Mouse (Mus musculus) lung, embryonic 14.5 days (tissue): ENCODE measurements around the gene Acly. TPM values are rescaled to one million over a fixed set of nuclear protein-coding genes. Genes with fewer than 3 reads are reported as not detected.

Experiments
- ATAC-seq: fragments of 200-750 bp; cut with Nextera tagmentation; 2 replicates; pipeline ENCODE4 v1.8.0; 2017; ENCODE audit warnings: mild to moderate bottlenecking, moderate TSS enrichment, moderate library complexity; ENCODE audit not compliant: insufficient read depth
- DNase-seq: peaks from one replicate; pipeline ENCODE4 v3.0.0-alpha.2; 2015
- H3K27ac ChIP-seq: fragments of 300-500 bp; sonication (generic); 2 replicates; pipeline ENCODE4 v1.5.1; 2014; ENCODE audit warnings: low read depth, mild to moderate bottlenecking, moderate library complexity
- H3K27me3 ChIP-seq: fragments of 300-500 bp; sonication (generic); 2 replicates; pipeline ENCODE4 v1.6.1; 2014; ENCODE audit warnings: low read length, control low read depth; ENCODE audit not compliant: insufficient read depth
- H3K36me3 ChIP-seq: fragments of 300-500 bp; sonication (generic); 2 replicates; pipeline ENCODE4 v1.6.1; 2014; ENCODE audit warnings: control low read depth; ENCODE audit not compliant: insufficient read depth
- H3K4me1 ChIP-seq: fragments of 300-500 bp; sonication (generic); 2 replicates; pipeline ENCODE4 v1.6.1; 2014; ENCODE audit warnings: antibody characterized with exemption, control low read depth; ENCODE audit not compliant: insufficient read depth
- H3K4me2 ChIP-seq: fragments of 300-500 bp; sonication (generic); 2 replicates; pipeline ENCODE4 v1.6.1; 2014; ENCODE audit warnings: mild to moderate bottlenecking
- H3K4me3 ChIP-seq: fragments of 300-500 bp; sonication (generic); 2 replicates; pipeline ENCODE4 v1.5.1; 2014; ENCODE audit warnings: low read depth, low read length
- H3K9ac ChIP-seq: fragments of 300-500 bp; sonication (generic); 2 replicates; pipeline ENCODE4 v1.6.1; 2014
- H3K9me3 ChIP-seq: fragments of 300-500 bp; sonication (generic); 2 replicates; pipeline ENCODE4 v1.6.1; 2016; ENCODE audit warnings: low read depth, low read length, control low read depth
- CTCF ChIP-seq: IDR thresholded peaks from 2 replicates; pipeline ENCODE4 v1.5.1; 2016; ENCODE audit warnings: antibody characterized with exemption, low read depth
- WGBS: fragments of 180-500 bp; shearing (Covaris S2); extraction: QIAGEN DNeasy Blood & Tissue Kit; methylation state at CpG from one replicate; pipeline ENCODE4 v1.1.7; 2014; 5-methylcytosine and 5-hydroxymethylcytosine counted together
- polyA plus RNA-seq: library from polyadenylated mRNA; unstranded; fragments of >200 nt; fragmentation: Nextera tagmentation; extraction: Ambion mirVana; gene quantifications from 2 replicates; pipeline ENCODE4 v1.2.1, GENCODE M21; 2014

Gene Acly
- polyA plus RNA-seq, 1 experiment from 2014 or later = 146 TPM

DNA sequence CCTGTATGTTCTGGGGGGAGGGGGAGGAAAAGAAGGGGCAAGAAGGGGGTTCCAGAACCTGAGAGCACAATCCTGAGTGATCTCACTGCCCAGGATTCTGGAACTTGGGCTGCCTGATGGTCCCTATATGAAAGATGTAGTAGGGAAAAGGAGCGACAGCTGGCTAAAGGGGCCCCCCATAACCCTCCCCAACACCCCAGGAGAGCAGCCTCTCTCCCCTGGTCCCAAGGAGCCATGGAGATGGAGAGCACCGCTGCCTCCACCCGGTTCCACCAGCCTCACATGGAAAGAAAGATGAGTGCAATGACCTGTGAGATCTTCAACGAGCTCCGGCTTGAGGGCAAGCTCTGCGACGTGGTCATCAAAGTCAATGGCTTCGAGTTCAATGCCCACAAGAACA lies 86.0 kb downstream of the Acly start, which contains the start of the genes Nt5c3b and Klhl10:
TSS of gene Nt5c3b (minus strand) at position 12 of the 400 bp plus-strand sequence.
TSS of gene Klhl10 (plus strand) at position 121 of the 400 bp plus-strand sequence.
- peak within 1 kb of the TSS; percentile 50; the same call in 1 of the 2 replicates for H3K27ac ChIP-seq
- DNase-seq = no peak
- no peaks in the 10 kb centered on the region for H3K27me3 ChIP-seq
- peak within 1 kb of the TSS; percentile 79 for H3K4me3 ChIP-seq
- peaks cover 6% of the 10 kb centered on the region; the same call in 1 of the 2 replicates for H3K4me1 ChIP-seq
- H3K9me3 ChIP-seq = no peaks in the 10 kb centered on the region
- no peak for ATAC-seq
- TF ChIP-seq CTCF = no peak
- peak within 1 kb of the TSS; percentile 74 for H3K4me2 ChIP-seq
- peak within 1 kb of the TSS; percentile 91 for H3K9ac ChIP-seq
- peaks cover 24% of the 10 kb centered on the region; the same call in 1 of the 2 replicates for H3K36me3 ChIP-seq
- 81% methylated on average over 8 of the region's 8 CpGs for WGBS

DNA sequence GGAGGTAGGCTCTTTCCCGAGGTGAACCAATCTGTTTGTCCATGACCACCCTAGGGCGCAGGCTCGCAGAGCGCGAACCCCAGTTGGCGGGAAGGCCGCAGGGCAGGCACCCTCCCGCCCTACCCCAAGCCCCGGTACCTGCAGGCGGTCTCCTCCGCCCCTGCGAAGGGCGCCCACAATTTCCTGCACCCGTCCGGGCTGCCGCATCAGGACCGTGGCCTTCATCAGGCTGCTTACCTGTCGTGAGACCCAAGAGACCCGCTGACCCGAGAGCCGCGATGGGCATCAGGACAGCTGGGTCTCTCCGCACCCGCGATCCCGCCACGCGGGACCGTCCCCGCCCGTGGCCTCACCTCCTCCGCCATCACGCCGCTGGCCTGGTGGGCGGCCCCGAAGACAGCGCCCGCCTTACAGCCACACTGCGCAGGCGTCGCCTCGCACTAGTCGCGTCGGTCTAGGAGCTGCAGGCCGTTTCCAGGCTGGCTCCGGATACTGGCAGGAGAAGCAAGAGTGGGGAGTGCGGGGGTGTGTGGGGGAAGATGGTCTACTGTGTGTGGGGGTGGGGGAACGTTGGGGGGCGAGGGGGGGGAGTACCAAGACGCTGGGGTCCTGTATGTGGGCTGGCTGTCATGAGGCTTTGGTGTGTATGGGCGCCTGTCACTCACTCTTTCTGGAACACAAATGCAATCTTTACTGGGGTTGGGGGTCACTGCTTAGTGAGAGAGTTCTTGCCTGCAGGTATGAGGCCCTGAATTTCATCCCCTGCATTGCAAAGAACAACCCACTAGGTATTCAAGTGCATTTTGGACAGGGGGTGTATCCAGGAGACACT lies 86.9 kb downstream of the Acly start:
- DNase-seq = peak; percentile 93
- H3K4me1 ChIP-seq = peaks cover 6% of the 10 kb centered on the region; the same call in 1 of the 2 replicates

DNA sequence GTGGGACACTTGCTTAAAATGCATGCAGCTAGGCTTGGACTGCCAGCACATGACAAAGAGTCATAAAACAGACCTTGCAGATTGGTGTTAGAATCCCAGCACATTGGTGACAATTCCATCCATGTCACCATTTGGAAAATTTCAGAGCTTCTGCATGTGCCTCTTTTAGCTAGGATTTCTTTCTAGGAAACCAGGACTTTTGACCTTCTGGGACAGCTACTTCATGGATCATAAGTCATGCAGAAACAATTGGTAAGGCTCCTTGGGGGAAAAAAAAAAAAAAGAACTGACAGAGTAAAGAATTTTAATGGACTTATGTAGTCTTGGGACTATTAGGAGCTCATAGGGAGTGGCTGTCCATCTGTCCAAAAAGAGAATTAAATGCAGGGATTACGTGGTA lies 89.9 kb downstream of the Acly start:
- WGBS = 88% methylated on average over 1 of the region's 1 CpGs
- no peak overlapping the region for H3K4me3 ChIP-seq

More for the DNA sequence above, 86.9 kb downstream of the Acly start:
- 1% methylated on average over 52 of the region's 52 CpGs for WGBS
- Histone ChIP-seq H3K27ac (peak overlapping the region; percentile 50; the same call in 1 of the 2 replicates), H3K9me3 (no peaks in the 10 kb centered on the region), H3K4me3 (peak overlapping the region; percentile 79), H3K4me2 (peak overlapping the region; percentile 74), H3K27me3 (no peaks in the 10 kb centered on the region), H3K36me3 (peaks cover 32% of the 10 kb centered on the region), H3K9ac (peak overlapping the region; percentile 91)
- peak; percentile 98 for ATAC-seq
- no peak for TF ChIP-seq CTCF

DNA sequence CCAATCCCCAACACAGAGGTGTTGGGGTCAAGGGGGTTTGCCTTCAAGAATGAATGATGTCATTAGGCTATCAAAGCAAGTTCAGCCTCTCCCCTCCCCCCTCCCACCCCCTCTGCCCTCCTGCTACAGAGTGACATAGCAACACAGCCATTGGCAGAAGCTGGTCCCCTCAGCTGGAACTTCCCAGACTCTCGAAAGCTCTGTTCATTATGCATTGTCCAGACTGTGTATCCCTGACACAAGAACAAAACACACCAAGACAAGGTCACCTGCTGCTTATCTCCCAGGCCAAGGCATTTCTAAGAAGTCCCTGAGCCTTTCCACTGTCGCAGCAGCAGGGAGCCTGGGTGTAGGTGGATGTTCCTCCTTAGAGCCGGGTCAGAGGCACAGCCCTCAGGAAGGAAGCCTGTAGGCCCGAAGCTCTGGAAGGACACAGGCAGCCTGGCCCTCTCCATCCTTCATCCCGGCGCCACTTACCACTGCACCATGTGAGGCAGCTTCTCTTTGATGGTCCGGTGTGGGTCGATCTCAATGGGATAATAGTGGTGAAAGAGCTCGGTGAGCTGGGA lies 92.0 kb downstream of the Acly start:
- Histone ChIP-seq H3K9me3 (no peaks in the 10 kb centered on the region), H3K4me2 (no peak overlapping the region), H3K9ac (no peak overlapping the region), H3K27me3 (no peaks in the 10 kb centered on the region), H3K4me3 (no peak overlapping the region), H3K27ac (no peak overlapping the region), H3K4me1 (peaks cover 6% of the 10 kb centered on the region; the same call in 1 of the 2 replicates), H3K36me3 (peaks cover 67% of the 10 kb centered on the region)
- TF ChIP-seq CTCF = no peak
- DNase-seq = no peak
- no peak for ATAC-seq
- WGBS = 86% methylated on average over 9 of the region's 9 CpGs

More for the DNA sequence above, 89.9 kb downstream of the Acly start:
- no peak overlapping the region for H3K27ac ChIP-seq
- no peak for TF ChIP-seq CTCF
- ATAC-seq (no peak), DNase-seq (no peak)
- H3K4me1 ChIP-seq = peaks cover 6% of the 10 kb centered on the region; the same call in 1 of the 2 replicates
- H3K27me3 ChIP-seq = no peaks in the 10 kb centered on the region
- no peak overlapping the region for H3K9ac ChIP-seq
- H3K4me2 ChIP-seq = no peak overlapping the region
- H3K36me3 ChIP-seq = peaks cover 59% of the 10 kb centered on the region
- H3K9me3 ChIP-seq = no peaks in the 10 kb centered on the region

DNA sequence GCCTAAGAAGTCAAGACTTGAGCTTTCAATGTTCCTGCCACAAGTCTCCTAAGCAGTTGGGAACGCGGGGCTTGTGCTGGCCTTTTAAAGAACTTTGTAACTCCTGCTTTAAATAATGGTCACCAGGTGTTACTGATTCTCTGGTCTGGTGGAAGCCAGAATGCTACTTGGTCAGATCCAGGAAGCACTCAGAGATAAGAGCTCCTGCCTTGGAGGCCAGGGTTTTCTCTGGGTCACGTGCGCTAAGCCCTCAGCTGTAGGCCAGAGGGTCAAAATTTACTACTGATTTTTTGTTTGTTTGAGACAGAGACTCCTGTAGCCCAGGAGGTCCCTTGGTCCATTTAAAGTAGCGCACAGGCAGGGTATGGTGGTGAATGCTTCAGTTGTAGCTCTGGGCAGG lies 95.8 kb downstream of the Acly start:
- Histone ChIP-seq H3K36me3 (peaks cover 59% of the 10 kb centered on the region), H3K4me3 (no peak overlapping the region), H3K4me1 (no peaks in the 10 kb centered on the region), H3K9me3 (no peaks in the 10 kb centered on the region), H3K4me2 (no peak overlapping the region), H3K9ac (no peak overlapping the region), H3K27me3 (no peaks in the 10 kb centered on the region), H3K27ac (no peak overlapping the region)
- TF ChIP-seq CTCF = no peak
- no peak for DNase-seq
- WGBS = 69% methylated on average over 5 of the region's 5 CpGs
- ATAC-seq = no peak

DNA sequence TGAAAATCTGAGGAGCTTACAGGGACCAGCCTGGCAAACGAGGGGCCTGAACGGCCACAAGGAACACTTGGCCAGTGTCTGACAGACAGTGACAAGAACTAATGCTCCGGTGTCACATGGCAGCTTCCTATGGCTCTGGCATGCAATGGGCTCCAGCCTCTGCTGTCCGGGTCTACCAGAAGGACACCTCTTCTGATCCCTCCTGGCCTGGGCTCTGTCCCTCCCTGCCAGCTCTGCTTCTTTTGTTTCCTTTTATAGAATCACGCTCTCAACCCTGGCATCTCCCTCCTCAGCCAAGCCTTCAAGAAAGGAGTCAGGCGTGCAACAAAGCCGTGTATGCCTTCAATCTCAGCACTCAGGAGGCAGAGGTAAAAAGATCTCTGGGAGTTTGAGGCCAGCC lies 97.7 kb downstream of the Acly start:
- H3K36me3 ChIP-seq = peaks cover 48% of the 10 kb centered on the region
- WGBS = 85% methylated on average over 7 of the region's 7 CpGs

DNA sequence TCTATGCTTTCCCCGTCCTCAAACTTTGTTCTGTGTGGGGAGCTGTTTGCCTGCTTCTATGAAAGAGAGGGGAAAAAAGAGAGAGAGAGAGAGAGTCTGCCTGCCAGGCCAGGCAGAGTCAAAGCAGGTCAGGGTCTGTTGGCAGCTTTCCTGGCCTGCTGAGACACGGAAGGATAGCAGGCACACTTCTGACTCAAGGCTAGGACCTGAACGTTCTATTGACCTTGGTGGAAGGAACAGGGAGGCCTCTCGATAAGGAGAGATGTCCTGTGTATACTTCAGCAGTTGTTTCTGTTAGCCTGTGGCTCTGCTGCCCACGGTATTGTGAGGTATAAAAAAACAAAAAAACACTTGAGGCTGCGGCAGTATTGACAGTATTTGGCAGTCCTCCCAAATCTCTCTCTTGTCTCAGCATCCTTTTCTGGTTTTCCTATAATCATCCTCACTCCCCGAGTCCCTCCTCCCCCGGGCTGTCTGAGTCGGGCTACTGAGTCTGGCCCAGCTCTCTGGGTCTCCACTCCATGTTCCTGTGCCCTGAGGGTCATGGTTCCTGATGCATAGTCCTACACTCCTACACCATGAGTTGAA lies 99.1 kb downstream of the Acly start:
- Histone ChIP-seq H3K27ac (peak overlapping the region; percentile 49; the same call in 1 of the 2 replicates), H3K27me3 (no peaks in the 10 kb centered on the region), H3K4me2 (no peak overlapping the region), H3K9ac (no peak overlapping the region), H3K36me3 (peaks cover 47% of the 10 kb centered on the region), H3K4me3 (no peak overlapping the region), H3K4me1 (no peaks in the 10 kb centered on the region), H3K9me3 (no peaks in the 10 kb centered on the region)
- 42% methylated on average over 9 of the region's 9 CpGs for WGBS
- TF ChIP-seq CTCF = no peak
- DNase-seq = peak; percentile 23
- no peak for ATAC-seq

More for the DNA sequence above, 97.7 kb downstream of the Acly start:
- Histone ChIP-seq H3K27ac (no peak overlapping the region), H3K9ac (no peak overlapping the region), H3K27me3 (no peaks in the 10 kb centered on the region), H3K9me3 (no peaks in the 10 kb centered on the region), H3K4me3 (no peak overlapping the region), H3K4me2 (no peak overlapping the region), H3K4me1 (no peaks in the 10 kb centered on the region)
- DNase-seq (no peak), ATAC-seq (no peak)
- no peak for TF ChIP-seq CTCF
